Mouse (Mus musculus) spleen, adult 2 months (tissue): Measurements from ENCODE around the gene Sema3g. TPM values are rescaled to one million over a fixed set of nuclear protein-coding genes. Genes with fewer than 3 reads are reported as not detected.
A peak's percentile ranks its signal among the peaks of the same experiment; 100 is the strongest.

ENCODE experiments used
- DNase-seq, 2 experiments: peaks; one replicate each; pipeline versions ENCODE4 v3.0.0 to v3.0.0-alpha.2; 2012 to 2021; ENCODE audit warnings: low spot score in 2 of 2, low read depth in 1 of 2
- H3K27ac ChIP-seq: fragments of 200-500 bp; 2 replicates; pipeline ENCODE4 v1.5.1; 2012; ENCODE audit warnings: low read length, inconsistent platforms; ENCODE audit not compliant: insufficient read depth
- H3K27me3 ChIP-seq: fragments of 200-500 bp; 2 replicates; pipeline ENCODE4 v1.6.1; 2012; ENCODE audit warnings: mild to moderate bottlenecking, moderate library complexity, low read length, inconsistent platforms; ENCODE audit not compliant: control insufficient read depth, insufficient read depth
- H3K36me3 ChIP-seq: fragments of 200-500 bp; 2 replicates; pipeline ENCODE4 v1.6.1; 2012; ENCODE audit warnings: mild to moderate bottlenecking, low read length, inconsistent platforms; ENCODE audit not compliant: control insufficient read depth, insufficient read depth
- H3K4me1 ChIP-seq: fragments of 200-500 bp; 2 replicates; pipeline ENCODE4 v1.6.1; 2011; ENCODE audit warnings: inconsistent platforms; ENCODE audit not compliant: control insufficient read depth, insufficient read depth, insufficient read length
- H3K4me3 ChIP-seq: fragments of 200-500 bp; 2 replicates; pipeline ENCODE4 v1.5.1; 2011; ENCODE audit warnings: mild to moderate bottlenecking, inconsistent platforms; ENCODE audit not compliant: insufficient read depth, insufficient read length; ENCODE audit errors: extremely low read depth
- CTCF ChIP-seq: fragments of 200-500 bp; IDR thresholded peaks from 2 replicates; pipeline ENCODE4 v1.5.1; 2011; ENCODE audit warnings: mild to moderate bottlenecking, inconsistent platforms; ENCODE audit not compliant: insufficient read depth, insufficient read length, insufficient replicate concordance; ENCODE audit errors: extremely low read depth
- POLR2A ChIP-seq: fragments of 200-500 bp; IDR thresholded peaks from 2 replicates; pipeline ENCODE4 v1.6.1; 2011; ENCODE audit warnings: low read depth, low read length, inconsistent platforms
- WGBS: fragments of 180-500 bp; shearing (Covaris S2); methylation state at CpG from one replicate; pipeline ENCODE4 v1.1.7; 2018; 5-methylcytosine and 5-hydroxymethylcytosine counted together
- polyA plus RNA-seq: library from polyadenylated mRNA; depleted of rRNA; stranded (reverse); fragments of >200 nt; gene quantifications from 2 replicates; pipeline ENCODE4 v1.2.3, GENCODE M21; 2012

Sema3g gene
- polyA plus RNA-seq, 1 experiment, result 4.3 TPM

DNA sequence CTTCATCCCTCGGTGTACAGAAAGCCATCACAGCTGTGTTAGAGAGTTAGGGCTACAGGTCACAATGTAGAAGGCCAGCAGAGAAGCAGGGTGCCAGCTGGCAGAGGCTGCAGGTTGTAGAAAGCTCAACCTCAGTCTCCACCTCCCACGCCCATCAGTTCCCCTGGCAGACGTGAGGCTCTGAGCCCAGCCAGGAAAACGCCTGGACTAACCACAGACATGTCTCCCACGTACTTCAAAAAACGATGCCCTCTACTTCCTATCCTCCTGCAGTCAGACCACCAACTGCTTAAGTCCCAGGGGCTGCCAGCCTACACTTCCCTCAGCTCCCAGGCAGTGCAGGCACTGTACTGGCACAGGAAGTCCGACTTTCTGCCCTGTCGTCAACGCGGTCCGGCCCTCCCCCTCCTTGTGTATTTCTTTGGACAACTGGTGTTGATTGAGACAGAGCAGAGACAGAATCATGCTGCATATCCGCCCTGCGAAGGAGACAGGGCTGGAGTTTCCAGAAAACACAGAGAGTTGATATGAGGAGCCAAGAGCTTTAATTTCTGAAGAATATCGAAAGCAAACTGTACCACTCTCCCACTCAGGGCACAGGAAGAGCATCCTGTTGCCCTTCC lies 22.7 kb upstream of the Sema3g start:
- H3K27me3 ChIP-seq, result no peaks in the 10 kb centered on the region
- H3K4me1 ChIP-seq, result peaks cover 3% of the 10 kb centered on the region; the same call in 1 of the 2 replicates
- WGBS, result 29% methylated on average over 14 of the region's 14 CpGs
- no peak for DNase-seq
- H3K4me3 ChIP-seq, result no peak overlapping the region
- H3K27ac ChIP-seq, result peak overlapping the region; percentile 78
- H3K36me3 ChIP-seq, result peaks cover 14% of the 10 kb centered on the region
- no peak for TF ChIP-seq POLR2A

DNA sequence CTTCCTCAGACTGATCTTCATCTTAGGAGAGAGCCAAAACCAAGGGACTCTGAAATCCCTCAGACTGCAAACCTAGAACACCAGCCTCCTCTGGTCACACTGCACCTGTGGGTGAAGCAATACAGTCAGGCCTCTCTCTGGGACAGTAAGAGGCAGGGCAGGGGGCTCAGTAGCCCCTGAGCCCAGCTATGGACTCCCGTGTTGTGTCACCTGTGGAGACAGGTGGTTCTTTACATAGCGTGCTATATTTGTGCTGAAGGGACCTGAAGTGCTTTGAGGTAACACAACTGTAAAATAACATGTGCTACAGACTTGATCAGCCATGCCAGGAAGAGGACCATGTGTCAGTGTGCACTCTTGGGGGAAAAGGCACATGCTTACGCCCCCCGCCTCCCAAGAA lies 22.1 kb upstream of the Sema3g start:
- Histone ChIP-seq H3K27me3 (no peaks in the 10 kb centered on the region), H3K36me3 (peaks cover 14% of the 10 kb centered on the region), H3K4me1 (peaks cover 3% of the 10 kb centered on the region; the same call in 1 of the 2 replicates), H3K27ac (peak overlapping the region; percentile 78), H3K4me3 (no peak overlapping the region)
- 83% methylated on average over 4 of the region's 4 CpGs for WGBS
- DNase-seq, result no peak
- TF ChIP-seq CTCF (no peak), POLR2A (no peak)

DNA sequence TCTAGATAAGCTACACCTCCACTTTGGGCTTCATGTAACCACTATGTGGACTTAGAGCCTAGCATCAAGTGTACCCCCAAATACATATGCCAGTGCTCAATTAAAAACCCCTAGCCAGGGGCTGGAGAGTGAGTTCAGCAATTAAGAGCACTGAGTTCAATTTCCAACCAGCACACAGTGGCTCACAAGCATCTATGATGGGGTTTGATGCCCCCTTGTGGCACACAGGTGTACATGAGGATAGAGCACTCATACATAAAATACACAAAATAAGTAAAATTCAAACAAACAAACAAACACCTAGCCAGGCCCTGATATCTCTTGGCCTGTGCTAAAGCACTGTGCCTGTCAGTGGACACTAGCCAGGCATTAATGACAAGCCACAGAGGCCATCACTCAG lies 21.7 kb upstream of the Sema3g start:
- no peaks in the 10 kb centered on the region for H3K27me3 ChIP-seq
- H3K4me1 ChIP-seq, result peaks cover 3% of the 10 kb centered on the region; the same call in 1 of the 2 replicates
- H3K36me3 ChIP-seq, result peaks cover 16% of the 10 kb centered on the region
- H3K27ac ChIP-seq, result no peak overlapping the region
- peak in 1 of 2 experiments; percentile 23 for DNase-seq
- no peak overlapping the region for H3K4me3 ChIP-seq
- no peak for TF ChIP-seq CTCF
- no peak for TF ChIP-seq POLR2A

DNA sequence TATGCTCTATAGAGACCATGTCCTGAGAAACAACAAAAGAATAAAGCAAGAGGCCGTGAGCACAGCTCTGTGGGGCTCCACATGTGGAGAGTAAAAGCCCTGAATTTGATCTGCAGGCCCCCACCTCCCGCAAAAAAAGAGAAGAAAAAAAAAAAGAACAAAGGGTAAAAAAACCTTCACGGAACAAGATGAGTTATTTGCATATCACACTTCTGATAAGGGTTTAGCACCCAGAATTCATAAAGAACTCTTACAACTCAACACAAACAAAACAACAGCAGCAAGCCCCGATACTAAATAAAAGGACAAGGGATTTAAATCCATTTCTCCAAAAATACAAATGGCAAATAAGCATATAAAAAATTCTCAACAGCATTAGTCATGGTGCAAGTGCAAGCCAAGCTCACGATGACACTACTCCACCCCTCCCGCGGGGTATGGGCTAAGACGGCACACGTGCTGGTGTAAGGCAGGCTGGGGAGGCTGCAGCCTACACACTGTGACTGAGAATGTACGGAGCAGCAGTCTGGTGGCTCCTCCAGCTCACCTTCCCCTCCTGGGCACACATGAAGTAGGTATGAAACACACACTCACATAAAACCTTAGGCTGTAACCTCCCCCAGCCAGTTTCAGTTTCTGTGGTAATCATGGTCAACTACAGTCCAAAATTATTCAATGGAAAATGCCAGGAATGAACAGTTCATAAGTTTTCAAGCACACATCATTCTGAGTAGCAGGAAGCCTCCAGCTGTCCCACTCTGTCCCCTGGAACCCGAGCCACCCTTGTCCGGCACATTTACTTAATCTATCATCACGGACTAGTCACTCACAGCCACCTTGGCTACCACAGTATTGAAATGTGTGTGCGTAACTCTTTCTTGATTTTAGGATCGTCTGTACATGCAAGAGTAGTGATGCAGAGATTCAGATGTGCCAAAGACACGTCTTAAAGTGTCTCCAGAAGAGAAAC lies 19.8 kb upstream of the Sema3g start:
- no peak for TF ChIP-seq CTCF
- no peak for TF ChIP-seq POLR2A
- Histone ChIP-seq H3K4me1 (peaks cover 3% of the 10 kb centered on the region; the same call in 1 of the 2 replicates), H3K4me3 (no peak overlapping the region), H3K27ac (peak overlapping the region; percentile 44; the same call in 1 of the 2 replicates), H3K27me3 (no peaks in the 10 kb centered on the region), H3K36me3 (peaks cover 21% of the 10 kb centered on the region)
- WGBS, result 65% methylated on average over 16 of the region's 16 CpGs
- DNase-seq, result no peak

DNA sequence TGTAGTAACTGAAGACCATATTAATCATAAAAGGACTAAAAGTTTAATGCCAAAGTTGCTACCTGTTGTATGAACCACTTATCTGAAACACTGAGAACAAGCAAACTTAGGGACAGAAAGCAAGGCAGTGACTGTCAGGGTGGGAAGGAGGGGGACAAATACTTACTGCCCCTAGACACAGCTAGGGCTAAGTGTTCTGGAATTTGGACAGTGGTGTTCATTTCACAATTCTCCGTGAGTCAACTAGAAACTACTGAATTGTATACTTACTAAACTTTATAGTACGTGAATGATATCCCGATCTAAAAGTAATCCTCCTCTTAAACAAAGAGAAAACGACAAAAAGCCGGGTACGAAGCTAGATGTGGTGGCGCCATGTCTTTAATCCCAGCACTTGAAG lies 18.1 kb upstream of the Sema3g start:
- WGBS, result 91% methylated on average over 7 of the region's 7 CpGs
- DNase-seq, result no peak
- Histone ChIP-seq H3K27me3 (no peaks in the 10 kb centered on the region), H3K27ac (no peak overlapping the region), H3K4me1 (peaks cover 3% of the 10 kb centered on the region; the same call in 1 of the 2 replicates), H3K4me3 (no peak overlapping the region), H3K36me3 (peaks cover 28% of the 10 kb centered on the region)
- TF ChIP-seq CTCF, result no peak
- TF ChIP-seq POLR2A, result no peak

DNA sequence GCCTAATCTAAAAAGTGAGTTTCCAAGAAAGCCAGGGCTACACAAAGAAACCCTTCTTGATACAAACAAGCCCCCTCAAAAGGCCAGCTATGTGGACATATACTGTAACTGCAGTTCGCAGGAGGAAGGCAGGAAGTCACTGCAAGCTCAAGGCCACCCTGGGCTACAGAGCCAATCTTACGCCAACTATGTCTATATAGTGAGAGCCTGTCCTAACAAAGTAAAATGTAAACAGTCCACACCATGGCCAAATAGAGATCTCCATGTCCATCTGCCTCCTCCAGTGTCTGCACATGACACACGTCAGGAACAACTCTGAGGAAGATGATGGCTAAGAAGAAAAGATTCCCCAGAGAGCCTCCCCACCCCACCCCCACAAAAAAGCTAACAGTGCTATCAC lies 17.6 kb upstream of the Sema3g start:
- TF ChIP-seq POLR2A (no peak), CTCF (no peak)
- no peak overlapping the region for H3K4me3 ChIP-seq
- WGBS, result 92% methylated on average over 3 of the region's 3 CpGs
- H3K4me1 ChIP-seq, result peaks cover 2% of the 10 kb centered on the region; the same call in 1 of the 2 replicates
- DNase-seq, result no peak
- no peak overlapping the region for H3K27ac ChIP-seq
- peaks cover 28% of the 10 kb centered on the region for H3K36me3 ChIP-seq
- H3K27me3 ChIP-seq, result no peaks in the 10 kb centered on the region

DNA sequence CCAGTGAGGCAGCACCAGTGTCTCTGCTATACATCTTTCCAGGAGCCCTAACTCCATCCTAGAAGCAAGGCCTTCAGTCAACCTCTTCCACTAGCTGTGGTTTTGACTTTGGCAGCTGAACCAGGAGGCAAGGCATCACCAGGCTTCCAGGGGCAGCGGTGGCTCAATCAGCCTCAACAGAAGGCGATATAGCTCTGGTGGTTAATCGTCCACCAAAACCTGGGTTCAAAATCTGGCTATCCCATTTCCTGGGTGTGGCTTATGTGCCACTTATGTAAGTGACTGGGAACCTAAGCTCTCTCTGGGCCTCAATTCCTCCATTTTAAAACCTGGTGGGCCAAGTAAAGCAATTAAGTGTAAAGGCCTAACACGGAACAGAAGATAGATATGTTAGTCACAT lies 12.8 kb upstream of the Sema3g start:
- peaks cover 2% of the 10 kb centered on the region; the same call in 1 of the 2 replicates for H3K4me1 ChIP-seq
- 74% methylated on average over 4 of the region's 4 CpGs for WGBS
- no peak for DNase-seq
- TF ChIP-seq CTCF (no peak), POLR2A (no peak)
- H3K36me3 ChIP-seq, result peaks cover 25% of the 10 kb centered on the region
- H3K27ac ChIP-seq, result 0 out of 2 replicates have a peak overlapping the region, but pooled peaks have one; percentile 10
- H3K4me3 ChIP-seq, result no peak overlapping the region
- no peaks in the 10 kb centered on the region for H3K27me3 ChIP-seq
